Mouse (Mus musculus): Measurements from ENCODE around the gene Tekt4. TPM values are rescaled to one million over a fixed set of nuclear protein-coding genes. Genes with fewer than 3 reads are reported as not detected.

Tekt4 gene
- polyA plus RNA-seq, 1 experiment: not detected

DNA sequence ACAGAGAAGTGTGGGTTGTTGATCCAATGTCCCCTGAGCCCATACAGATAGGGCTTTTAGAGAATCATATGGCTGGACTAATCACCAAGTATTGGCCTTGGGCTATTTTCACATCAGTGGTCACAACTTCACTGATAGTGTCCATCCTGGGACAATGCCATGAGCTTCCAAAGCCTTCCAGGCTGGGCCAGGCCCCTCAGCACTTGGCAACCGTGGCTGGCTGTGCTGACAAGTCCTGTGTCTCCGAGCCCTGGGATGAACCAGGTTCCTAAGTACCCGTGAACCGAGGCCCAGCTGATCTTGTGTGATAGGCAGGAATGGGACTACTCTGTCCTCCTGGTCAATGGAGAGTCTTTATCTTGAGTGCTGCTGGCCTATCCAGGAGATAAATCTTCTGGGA, 9.7 kb downstream of the Tekt4 start:
- Histone ChIP-seq H3K36me3 (ENCODE audit: control insufficient read depth, insufficient read depth) (no peaks in the 10 kb centered on the region), H3K4me3 (no peak overlapping the region), H3ac (ENCODE audit: control insufficient read depth, insufficient read length) (no peak overlapping the region), H3K79me2 (ENCODE audit: control insufficient read depth, insufficient read depth) (no peaks in the 10 kb centered on the region), H3K4me2 (ENCODE audit: low read depth) (no peak overlapping the region), H3K27me3 (ENCODE audit: control insufficient read depth, insufficient read depth, insufficient read length) (peaks cover 41% of the 10 kb centered on the region)
- TF ChIP-seq TCF12 (IDR thresholded peaks at IDR 0.05; ENCODE audit: insufficient read depth, poor library complexity, severe bottlenecking) (no peak), POLR2A (IDR thresholded peaks at IDR 0.05; ENCODE audit: insufficient read length, low read depth) (no peak), USF1 (IDR thresholded peaks at IDR 0.05; ENCODE audit: low read depth) (no peak)

DNA sequence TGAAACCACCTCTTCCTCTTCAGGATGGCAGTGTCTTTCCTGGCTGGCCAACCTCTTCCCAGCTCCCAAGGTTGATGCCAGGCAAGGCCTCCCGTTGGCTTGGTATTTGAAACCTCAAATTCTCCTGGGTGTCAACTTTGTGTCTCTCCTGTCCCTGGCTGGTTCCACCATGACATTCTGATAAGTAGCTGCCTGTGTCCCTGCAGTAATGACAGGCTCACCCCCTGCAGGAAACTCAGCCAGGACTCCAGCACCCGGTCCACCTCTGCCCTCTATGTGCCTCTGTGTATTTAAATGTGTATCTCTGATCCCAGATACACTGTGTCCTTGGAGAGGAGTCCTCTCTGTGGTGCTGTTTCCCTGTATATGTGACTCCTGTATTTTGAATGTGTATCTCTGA, 11.8 kb downstream of the Tekt4 start:
- Histone ChIP-seq H3K4me2 (ENCODE audit: low read depth) (no peak overlapping the region), H3K27me3 (ENCODE audit: control insufficient read depth, insufficient read depth, insufficient read length) (peaks cover 49% of the 10 kb centered on the region), H3ac (ENCODE audit: control insufficient read depth, insufficient read length) (no peak overlapping the region), H3K36me3 (ENCODE audit: control insufficient read depth, insufficient read depth) (no peaks in the 10 kb centered on the region), H3K4me3 (no peak overlapping the region), H3K79me2 (ENCODE audit: control insufficient read depth, insufficient read depth) (no peaks in the 10 kb centered on the region)
- TF ChIP-seq SRF (IDR thresholded peaks at IDR 0.05; ENCODE audit: control insufficient read depth, insufficient read length, low read depth): no peak
- TF ChIP-seq MAX (IDR thresholded peaks at IDR 0.05; ENCODE audit: low read depth): no peak
- TF ChIP-seq TCF12 (IDR thresholded peaks at IDR 0.05; ENCODE audit: insufficient read depth, poor library complexity, severe bottlenecking): no peak
- no peak for TF ChIP-seq REST (IDR thresholded peaks at IDR 0.05; ENCODE audit: insufficient read depth, insufficient read length)
- TF ChIP-seq POLR2AphosphoS2 (IDR thresholded peaks at IDR 0.05; ENCODE audit: insufficient read length, low read depth): no peak
- no peak for TF ChIP-seq E2F4 (IDR thresholded peaks at IDR 0.05; ENCODE audit: insufficient read depth)
- no peak for TF ChIP-seq MYOD1 (IDR thresholded peaks at IDR 0.05; ENCODE audit: control insufficient read depth in 1 of 3, insufficient read length in 2 of 3, low read depth in 2 of 3)
- TF ChIP-seq TCF3 (IDR thresholded peaks at IDR 0.05; ENCODE audit: insufficient read length, low read depth): no peak
- TF ChIP-seq POLR2A (IDR thresholded peaks at IDR 0.05; ENCODE audit: insufficient read length, low read depth): no peak
- no peak for TF ChIP-seq USF1 (IDR thresholded peaks at IDR 0.05; ENCODE audit: low read depth)
- no peak for TF ChIP-seq MYOG (IDR thresholded peaks at IDR 0.05; ENCODE audit: control insufficient read depth in 1 of 3, insufficient read depth in 1 of 3, insufficient read length in 2 of 3, low read depth in 2 of 3)
- TF ChIP-seq CEBPB (IDR thresholded peaks at IDR 0.05; ENCODE audit: insufficient read depth, poor library complexity, severe bottlenecking): no peak

DNA sequence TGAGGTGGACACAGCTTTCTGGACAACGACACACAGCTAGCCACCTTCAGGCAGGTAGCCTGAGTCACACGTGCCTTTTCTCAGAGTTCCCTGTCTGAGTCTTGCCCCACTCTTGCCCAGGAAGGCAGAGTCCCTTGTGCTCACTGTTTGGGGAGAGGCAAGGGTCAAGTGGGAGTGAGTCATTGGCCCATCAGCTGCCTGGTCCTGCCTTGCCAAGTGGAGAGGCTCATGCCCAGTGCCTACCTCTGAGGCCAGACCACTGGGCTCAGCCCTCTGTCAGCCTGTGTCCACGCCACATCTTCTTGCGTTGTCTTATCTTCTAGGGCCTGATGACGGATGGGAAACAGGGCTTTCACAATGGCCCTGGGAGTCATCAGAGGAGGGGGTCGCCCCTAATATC, 13.4 kb downstream of the Tekt4 start:
- Histone ChIP-seq H3K4me3 (no peak overlapping the region), H3K27me3 (ENCODE audit: control insufficient read depth, insufficient read depth, insufficient read length) (peaks cover 48% of the 10 kb centered on the region), H3ac (ENCODE audit: control insufficient read depth, insufficient read length) (no peak overlapping the region), H3K36me3 (ENCODE audit: control insufficient read depth, insufficient read depth) (no peaks in the 10 kb centered on the region), H3K79me2 (ENCODE audit: control insufficient read depth, insufficient read depth) (no peaks in the 10 kb centered on the region), H3K4me2 (ENCODE audit: low read depth) (no peak overlapping the region)
- TF ChIP-seq MAX (IDR thresholded peaks at IDR 0.05; ENCODE audit: low read depth) (no peak), TCF12 (IDR thresholded peaks at IDR 0.05; ENCODE audit: insufficient read depth, poor library complexity, severe bottlenecking) (no peak), TCF3 (IDR thresholded peaks at IDR 0.05; ENCODE audit: insufficient read length, low read depth) (no peak), MYOG (IDR thresholded peaks at IDR 0.05; ENCODE audit: control insufficient read depth in 1 of 3, insufficient read depth in 1 of 3, insufficient read length in 2 of 3, low read depth in 2 of 3) (no peak), MYOD1 (IDR thresholded peaks at IDR 0.05; ENCODE audit: control insufficient read depth in 1 of 3, insufficient read length in 2 of 3, low read depth in 2 of 3) (no peak), CEBPB (IDR thresholded peaks at IDR 0.05; ENCODE audit: insufficient read depth, poor library complexity, severe bottlenecking) (no peak), REST (IDR thresholded peaks at IDR 0.05; ENCODE audit: insufficient read depth, insufficient read length) (no peak), POLR2A (IDR thresholded peaks at IDR 0.05; ENCODE audit: insufficient read length, low read depth) (no peak), SRF (IDR thresholded peaks at IDR 0.05; ENCODE audit: control insufficient read depth, insufficient read length, low read depth) (no peak), POLR2AphosphoS2 (IDR thresholded peaks at IDR 0.05; ENCODE audit: insufficient read length, low read depth) (no peak), E2F4 (IDR thresholded peaks at IDR 0.05; ENCODE audit: insufficient read depth) (no peak), USF1 (IDR thresholded peaks at IDR 0.05; ENCODE audit: low read depth) (no peak)

DNA sequence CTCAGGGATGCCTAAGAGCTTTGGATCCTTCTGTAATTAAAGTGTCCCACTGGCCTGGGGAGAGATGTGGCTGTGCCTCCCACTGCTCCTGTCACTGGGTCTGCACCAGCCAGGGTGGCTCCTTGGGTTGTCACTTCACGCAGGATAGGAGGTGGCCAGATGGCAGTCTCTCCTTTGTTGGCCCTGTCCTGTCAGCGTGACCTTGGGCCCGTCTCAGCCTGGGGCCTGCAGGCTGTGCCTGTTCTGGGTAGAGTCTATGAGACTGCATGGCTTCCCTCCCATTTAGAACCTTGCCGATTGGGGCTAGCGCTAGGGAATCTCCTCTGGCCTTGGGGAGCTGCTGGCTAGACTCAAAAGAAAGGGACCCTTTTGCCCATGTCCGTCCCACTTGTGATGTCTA, 13.9 kb downstream of the Tekt4 start:
- no peak overlapping the region for H3K4me3 ChIP-seq
- H3K36me3 ChIP-seq (ENCODE audit: control insufficient read depth, insufficient read depth): no peaks in the 10 kb centered on the region
- TF ChIP-seq MAX (IDR thresholded peaks at IDR 0.05; ENCODE audit: low read depth) (no peak), E2F4 (IDR thresholded peaks at IDR 0.05; ENCODE audit: insufficient read depth) (no peak), MYOG (IDR thresholded peaks at IDR 0.05; ENCODE audit: control insufficient read depth in 1 of 3, insufficient read depth in 1 of 3, insufficient read length in 2 of 3, low read depth in 2 of 3) (no peak), TCF12 (IDR thresholded peaks at IDR 0.05; ENCODE audit: insufficient read depth, poor library complexity, severe bottlenecking) (no peak)
- H3K79me2 ChIP-seq (ENCODE audit: control insufficient read depth, insufficient read depth): no peaks in the 10 kb centered on the region
- peaks cover 45% of the 10 kb centered on the region for H3K27me3 ChIP-seq (ENCODE audit: control insufficient read depth, insufficient read depth, insufficient read length)
- H3K4me2 ChIP-seq (ENCODE audit: low read depth): no peak overlapping the region
- H3ac ChIP-seq (ENCODE audit: control insufficient read depth, insufficient read length): no peak overlapping the region

DNA sequence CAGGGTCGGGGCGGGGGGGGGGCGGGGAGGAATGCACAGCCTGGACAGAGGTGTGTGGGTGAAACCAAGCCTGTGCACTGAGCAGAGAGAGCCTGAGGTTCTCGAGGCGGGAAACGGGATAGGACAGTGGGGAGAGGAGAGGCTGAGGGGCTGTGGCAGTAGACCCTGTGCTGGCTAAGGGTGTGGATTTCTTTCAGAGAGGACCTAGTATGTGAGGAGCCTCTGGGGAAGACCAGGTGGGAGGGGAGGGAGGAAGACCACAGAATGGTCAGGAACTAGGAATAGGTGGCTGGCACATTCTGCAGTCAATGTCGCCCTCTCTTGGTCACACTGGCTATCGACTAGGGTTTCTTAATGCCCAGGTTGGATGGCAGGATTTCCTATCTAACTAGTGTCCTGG, 15.4 kb downstream of the Tekt4 start:
- Histone ChIP-seq H3K36me3 (ENCODE audit: control insufficient read depth, insufficient read depth) (no peaks in the 10 kb centered on the region), H3K79me2 (ENCODE audit: control insufficient read depth, insufficient read depth) (no peaks in the 10 kb centered on the region), H3K27me3 (ENCODE audit: control insufficient read depth, insufficient read depth, insufficient read length) (peaks cover 58% of the 10 kb centered on the region), H3K4me3 (no peak overlapping the region), H3ac (ENCODE audit: control insufficient read depth, insufficient read length) (no peak overlapping the region), H3K4me2 (ENCODE audit: low read depth) (no peak overlapping the region)
- TF ChIP-seq CEBPB (IDR thresholded peaks at IDR 0.05; ENCODE audit: insufficient read depth, poor library complexity, severe bottlenecking) (no peak), USF1 (IDR thresholded peaks at IDR 0.05; ENCODE audit: low read depth) (no peak), E2F4 (IDR thresholded peaks at IDR 0.05; ENCODE audit: insufficient read depth) (no peak), TCF12 (IDR thresholded peaks at IDR 0.05; ENCODE audit: insufficient read depth, poor library complexity, severe bottlenecking) (no peak), MYOD1 (IDR thresholded peaks at IDR 0.05; ENCODE audit: control insufficient read depth in 1 of 3, insufficient read length in 2 of 3, low read depth in 2 of 3) (no peak), MYOG (IDR thresholded peaks at IDR 0.05; ENCODE audit: control insufficient read depth in 1 of 3, insufficient read depth in 1 of 3, insufficient read length in 2 of 3, low read depth in 2 of 3) (no peak), REST (IDR thresholded peaks at IDR 0.05; ENCODE audit: insufficient read depth, insufficient read length) (no peak), POLR2AphosphoS2 (IDR thresholded peaks at IDR 0.05; ENCODE audit: insufficient read length, low read depth) (no peak), SRF (IDR thresholded peaks at IDR 0.05; ENCODE audit: control insufficient read depth, insufficient read length, low read depth) (no peak), TCF3 (IDR thresholded peaks at IDR 0.05; ENCODE audit: insufficient read length, low read depth) (no peak), POLR2A (IDR thresholded peaks at IDR 0.05; ENCODE audit: insufficient read length, low read depth) (no peak), MAX (IDR thresholded peaks at IDR 0.05; ENCODE audit: low read depth) (no peak)

All from myocyte (in vitro differentiated cells).